Mouse (Mus musculus): ENCODE measurements at regions not wholly inside any gene's neighbourhood (a gene's known extent, or its start where the extent isn't known, plus 50 kb on each side); places are given as distances from the start of the nearest gene placed in this dataset.

GRCm38 (mm10) chr13:99847531-99847930 lies 53.4 kb downstream of the Cartpt start:
- H3K4me1 ChIP-seq, result peaks cover 8% of the 10 kb centered on the region
- TF ChIP-seq FLI1 (IDR thresholded peaks at IDR 0.05; ENCODE audit: low read length) (no peak), GATA1 (IDR thresholded peaks at IDR 0.05; ENCODE audit: borderline replicate concordance, low read length) (no peak)
- no peaks in the 10 kb centered on the region for H3K36me3 ChIP-seq (replicated peaks; ENCODE audit: low read length)
- H3K9me3 ChIP-seq, result no peaks in the 10 kb centered on the region
- no peak overlapping the region for H3K4me3 ChIP-seq (replicated peaks)
- H3K27me3 ChIP-seq (replicated peaks), result peaks cover 17% of the 10 kb centered on the region

DNA sequence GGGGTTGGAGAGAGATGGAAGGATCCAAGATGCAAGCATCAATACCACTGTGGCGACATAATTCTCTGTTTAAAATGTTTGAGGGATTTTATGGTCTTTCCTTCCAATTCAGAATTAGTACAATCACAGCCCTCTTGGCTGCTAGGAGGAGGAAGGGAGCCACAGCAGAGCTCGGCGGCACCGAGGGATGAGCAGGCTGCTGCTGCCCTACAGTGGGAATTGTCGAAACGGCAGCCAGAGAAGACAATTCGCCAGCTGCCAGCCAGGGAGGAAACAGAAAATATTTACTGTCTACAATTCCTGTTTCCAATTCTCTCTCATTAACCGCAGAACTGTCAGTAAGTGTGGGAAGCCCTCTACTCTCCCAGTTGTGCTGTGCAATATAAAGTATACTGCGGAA lies 58.3 kb downstream of the Cartpt start:
- Histone ChIP-seq H3K9me3 (no peaks in the 10 kb centered on the region), H3K27me3 (replicated peaks) (peaks cover 6% of the 10 kb centered on the region), H3K4me1 (peaks cover 4% of the 10 kb centered on the region; the same call in 1 of the 2 replicates), H3K4me3 (replicated peaks) (no peak overlapping the region), H3K36me3 (replicated peaks; ENCODE audit: low read length) (no peaks in the 10 kb centered on the region)
- no peak for TF ChIP-seq FLI1 (IDR thresholded peaks at IDR 0.05; ENCODE audit: low read length)
- no peak for TF ChIP-seq GATA1 (IDR thresholded peaks at IDR 0.05; ENCODE audit: borderline replicate concordance, low read length)

DNA sequence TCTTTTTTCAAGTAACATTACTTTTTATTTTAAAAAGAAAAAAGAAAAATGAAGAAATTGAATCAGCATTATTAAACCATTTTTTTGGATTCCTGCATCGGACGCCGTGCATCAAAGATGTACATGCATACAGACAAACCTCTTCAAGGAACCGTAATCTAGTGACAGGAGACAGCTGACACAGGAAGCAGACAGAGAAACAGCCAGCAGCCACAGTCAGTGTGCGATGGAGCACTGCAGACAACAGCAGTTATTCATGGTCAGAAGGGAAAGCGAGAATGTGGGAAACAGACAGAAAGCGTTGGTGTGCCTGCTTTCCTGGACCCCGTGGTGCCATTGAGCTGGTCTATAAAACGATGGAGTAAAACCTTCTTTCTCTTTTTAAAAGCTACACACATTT lies 61.4 kb downstream of the Cartpt start:
- peaks cover 4% of the 10 kb centered on the region for H3K27me3 ChIP-seq (replicated peaks)
- H3K4me3 ChIP-seq (replicated peaks), result peak overlapping the region; percentile 44
- TF ChIP-seq GATA1 (IDR thresholded peaks at IDR 0.05; ENCODE audit: borderline replicate concordance, low read length) (no peak), FLI1 (IDR thresholded peaks at IDR 0.05; ENCODE audit: low read length) (no peak)
- H3K36me3 ChIP-seq (replicated peaks; ENCODE audit: low read length), result no peaks in the 10 kb centered on the region
- H3K4me1 ChIP-seq, result peaks cover 4% of the 10 kb centered on the region; the same call in 1 of the 2 replicates
- H3K9me3 ChIP-seq, result peaks cover 17% of the 10 kb centered on the region

DNA sequence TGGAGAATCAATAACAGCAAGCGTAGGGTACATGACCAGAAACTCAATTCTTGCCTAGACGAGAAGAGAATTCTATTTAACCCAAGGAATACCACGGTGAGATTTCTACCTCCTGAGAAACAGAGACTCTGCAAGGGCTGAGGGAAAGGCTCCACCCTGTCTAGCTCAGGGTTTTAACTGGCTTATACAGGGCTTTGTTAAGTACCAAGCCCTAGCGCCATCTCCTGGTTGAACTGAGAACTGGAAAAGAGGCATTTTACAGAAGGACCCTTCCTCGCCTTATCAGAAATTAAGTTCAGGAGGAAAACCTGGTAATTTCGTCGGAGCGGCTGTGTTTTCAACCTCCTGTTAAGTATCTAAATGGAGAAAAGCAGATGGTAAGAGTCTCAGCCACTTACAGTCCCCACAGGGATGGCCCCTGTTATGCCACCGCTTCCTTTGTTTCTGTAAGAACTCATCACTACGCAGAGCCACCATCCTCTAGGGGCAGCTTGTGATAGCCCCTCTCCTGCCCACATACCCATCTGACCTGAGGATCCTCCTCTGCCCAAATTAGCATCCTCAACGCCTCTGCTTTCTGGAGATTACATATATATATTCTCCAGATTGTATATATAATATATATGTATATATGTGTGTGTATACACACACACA lies 63.0 kb downstream of the Cartpt start:
- TF ChIP-seq GATA1 (IDR thresholded peaks at IDR 0.05; ENCODE audit: borderline replicate concordance, low read length) (no peak), FLI1 (IDR thresholded peaks at IDR 0.05; ENCODE audit: low read length) (no peak)
- H3K36me3 ChIP-seq (replicated peaks; ENCODE audit: low read length), result no peaks in the 10 kb centered on the region

DNA sequence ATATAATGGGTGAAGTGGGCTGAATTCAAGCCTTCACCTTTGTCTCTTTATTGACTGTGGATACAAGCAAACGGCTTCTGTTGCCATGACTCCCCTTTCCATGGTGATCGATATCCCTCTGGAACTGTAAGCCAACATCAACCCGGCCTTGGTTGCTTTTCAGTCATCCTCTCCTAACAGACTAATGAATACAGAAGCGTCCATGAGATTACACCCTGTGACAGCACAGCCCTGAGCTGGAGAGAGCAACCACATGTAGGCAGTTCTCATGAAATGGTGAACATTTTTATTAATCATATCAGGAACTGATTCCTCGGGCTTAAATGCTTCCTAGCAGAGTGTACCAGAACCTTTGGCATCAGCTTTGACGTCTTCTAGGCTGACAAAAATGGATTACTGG lies 63.7 kb downstream of the Cartpt start:
- no peak for TF ChIP-seq GATA1 (IDR thresholded peaks at IDR 0.05; ENCODE audit: borderline replicate concordance, low read length)
- TF ChIP-seq FLI1 (IDR thresholded peaks at IDR 0.05; ENCODE audit: low read length), result no peak
- H3K36me3 ChIP-seq (replicated peaks; ENCODE audit: low read length), result no peaks in the 10 kb centered on the region

More for the DNA sequence above, 63.0 kb downstream of the Cartpt start:
- Histone ChIP-seq H3K4me1 (peaks cover 4% of the 10 kb centered on the region; the same call in 1 of the 2 replicates), H3K27me3 (replicated peaks) (peaks cover 4% of the 10 kb centered on the region), H3K9me3 (peaks cover 28% of the 10 kb centered on the region), H3K4me3 (replicated peaks) (no peak overlapping the region)

GRCm38 (mm10) chr13:99836586-99836985 lies 64.3 kb downstream of the Cartpt start:
- no peaks in the 10 kb centered on the region for H3K36me3 ChIP-seq (replicated peaks; ENCODE audit: low read length)

More for the DNA sequence above, 63.7 kb downstream of the Cartpt start:
- Histone ChIP-seq H3K4me1 (peaks cover 4% of the 10 kb centered on the region; the same call in 1 of the 2 replicates), H3K4me3 (replicated peaks) (no peak overlapping the region), H3K27me3 (replicated peaks) (peaks cover 2% of the 10 kb centered on the region), H3K9me3 (peaks cover 33% of the 10 kb centered on the region)

GRCm38 (mm10) chr13:99835518-99835917 lies 65.4 kb downstream of the Cartpt start:
- no peak overlapping the region for H3K4me3 ChIP-seq (replicated peaks)
- TF ChIP-seq GATA1 (IDR thresholded peaks at IDR 0.05; ENCODE audit: borderline replicate concordance, low read length) (no peak), FLI1 (IDR thresholded peaks at IDR 0.05; ENCODE audit: low read length) (no peak)
- no peaks in the 10 kb centered on the region for H3K36me3 ChIP-seq (replicated peaks; ENCODE audit: low read length)
- peaks cover 34% of the 10 kb centered on the region for H3K9me3 ChIP-seq
- peaks cover 2% of the 10 kb centered on the region for H3K27me3 ChIP-seq (replicated peaks)
- peaks cover 4% of the 10 kb centered on the region; the same call in 1 of the 2 replicates for H3K4me1 ChIP-seq

More at GRCm38 (mm10) chr13:99836586-99836985, 64.3 kb downstream of the Cartpt start:
- Histone ChIP-seq H3K27me3 (replicated peaks) (peaks cover 2% of the 10 kb centered on the region), H3K4me1 (peaks cover 4% of the 10 kb centered on the region; the same call in 1 of the 2 replicates), H3K4me3 (replicated peaks) (no peak overlapping the region), H3K9me3 (peaks cover 34% of the 10 kb centered on the region)
- TF ChIP-seq FLI1 (IDR thresholded peaks at IDR 0.05; ENCODE audit: low read length), result no peak
- TF ChIP-seq GATA1 (IDR thresholded peaks at IDR 0.05; ENCODE audit: borderline replicate concordance, low read length), result no peak

- Histone ChIP-seq H3K4me3 (replicated peaks) (no peak overlapping the region), H3K4me1 (no peaks in the 10 kb centered on the region), H3K27me3 (replicated peaks) (no peaks in the 10 kb centered on the region), H3K36me3 (replicated peaks; ENCODE audit: low read length) (no peaks in the 10 kb centered on the region), H3K9me3 (peaks cover 25% of the 10 kb centered on the region)
- no peak for TF ChIP-seq GATA1 (IDR thresholded peaks at IDR 0.05; ENCODE audit: borderline replicate concordance, low read length)
- TF ChIP-seq FLI1 (IDR thresholded peaks at IDR 0.05; ENCODE audit: low read length), result no peak
These were observed 70.7 kb downstream of the Cartpt start for GRCm38 (mm10) chr13:99830080-99830724.

GRCm38 (mm10) chr13:99827573-99827972 lies 73.3 kb downstream of the Cartpt start:
- Histone ChIP-seq H3K4me3 (replicated peaks) (no peak overlapping the region), H3K9me3 (peaks cover 5% of the 10 kb centered on the region; the same call in 1 of the 2 replicates), H3K36me3 (replicated peaks; ENCODE audit: low read length) (no peaks in the 10 kb centered on the region), H3K27me3 (replicated peaks) (no peaks in the 10 kb centered on the region), H3K4me1 (no peaks in the 10 kb centered on the region)
- TF ChIP-seq GATA1 (IDR thresholded peaks at IDR 0.05; ENCODE audit: borderline replicate concordance, low read length), result no peak
- no peak for TF ChIP-seq FLI1 (IDR thresholded peaks at IDR 0.05; ENCODE audit: low read length)

DNA sequence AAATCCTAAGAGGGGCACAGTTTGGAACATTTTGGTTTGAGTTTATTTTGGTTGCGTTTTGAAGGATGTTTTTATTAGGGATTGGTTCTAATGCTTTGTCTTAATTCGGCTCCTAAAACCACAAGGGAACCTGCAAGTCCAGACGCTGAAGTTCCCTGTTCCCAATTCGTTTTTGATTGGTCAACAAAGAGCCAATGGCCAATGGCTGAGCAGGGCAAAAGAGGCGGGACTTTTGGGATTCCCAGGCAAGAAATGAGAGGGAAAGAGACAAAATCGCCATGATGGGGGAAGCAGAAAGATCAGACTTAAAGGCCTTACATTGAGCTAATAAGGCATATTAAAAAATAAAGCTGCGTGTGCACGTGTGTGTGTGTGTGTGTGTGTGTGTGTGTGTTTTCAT lies 76.3 kb downstream of the Cartpt start:
- H3K4me3 ChIP-seq (replicated peaks), result no peak overlapping the region
- H3K4me1 ChIP-seq, result no peaks in the 10 kb centered on the region
- no peaks in the 10 kb centered on the region for H3K27me3 ChIP-seq (replicated peaks)
- H3K36me3 ChIP-seq (replicated peaks; ENCODE audit: low read length), result no peaks in the 10 kb centered on the region
- TF ChIP-seq FLI1 (IDR thresholded peaks at IDR 0.05; ENCODE audit: low read length) (no peak), GATA1 (IDR thresholded peaks at IDR 0.05; ENCODE audit: borderline replicate concordance, low read length) (no peak)
- H3K9me3 ChIP-seq, result no peaks in the 10 kb centered on the region

Data from megakaryocyte, embryonic 14.5 days (primary cell).